Mouse (Mus musculus): ENCODE data around the gene Plekhh2. TPM values are rescaled to one million over a fixed set of nuclear protein-coding genes. Genes with fewer than 3 reads are reported as not detected.

Plekhh2 gene
- total and polyA plus RNA-seq, 3 experiments = 0.21 to 1.7 (median 1.1) TPM

- Histone ChIP-seq H3K4me1 (ENCODE audit: control insufficient read depth in 1 of 2, insufficient read depth in 2 of 2) (0 out of 4 replicates have a peak, but pooled peaks cover 0 to 3% of the 10 kb centered on the region in 2 experiments), H3K4me3 (replicated peaks in 1 of 3; ENCODE audit: low read depth in 2 of 3, low read length in 2 of 3, poor library complexity in 1 of 3) (no peak overlapping the region), H3K9ac (ENCODE audit: insufficient read depth, low read depth) (no peak overlapping the region), H3K79me2 (replicated peaks; ENCODE audit: control insufficient read depth, extremely low read depth, insufficient read depth, poor library complexity, severe bottlenecking) (no peaks in the 10 kb centered on the region), H3K4me2 (ENCODE audit: insufficient read depth, low read depth, poor library complexity, severe bottlenecking) (no peak overlapping the region), H3K27ac (ENCODE audit: insufficient read depth, low read depth) (no peak overlapping the region), H3K27me3 (replicated peaks) (no peaks in the 10 kb centered on the region), H3K9me3 (replicated peaks; ENCODE audit: low read length) (no peaks in the 10 kb centered on the region), H3K36me3 (replicated peaks in 1 of 2; ENCODE audit: control insufficient read depth in 1 of 2, insufficient read depth in 1 of 2, low read length in 1 of 2) (peaks cover 0 to 9% of the 10 kb centered on the region in 2 experiments)
- dilution Hi-C loops (cut with MboI; ENCODE audit: extremely low pct_ligation_motif_present, extremely low pct_unique_long_range_greater_than_20kb, low sequenced_read_pairs) (no loop called here), in situ Hi-C loops (cut with MboI; ENCODE audit: low pct_ligation_motif_present, low pct_unique_long_range_greater_than_20kb, low sequenced_read_pairs) (no loop called here)
- no peak for TF ChIP-seq CTCF (conservative IDR thresholded peaks at IDR 0.05 in 1 of 2, IDR thresholded peaks at IDR 0.05 in 1 of 2; ENCODE audit: low read depth in 2 of 2, low read length in 2 of 2)
- TF ChIP-seq MYC (IDR thresholded peaks at IDR 0.05; ENCODE audit: low read depth, low read length) = no peak
- no peak for TF ChIP-seq CHD2 (IDR thresholded peaks at IDR 0.05; ENCODE audit: low read length)
- no peak for TF ChIP-seq USF1 (IDR thresholded peaks at IDR 0.05; ENCODE audit: low read depth, low read length)
- no peak for TF ChIP-seq RCOR1 (conservative IDR thresholded peaks at IDR 0.05; ENCODE audit: low read depth, low read length)
- TF ChIP-seq JUND (conservative IDR thresholded peaks at IDR 0.05; ENCODE audit: low read depth, low read length) = no peak
- TF ChIP-seq NRF1 (IDR thresholded peaks at IDR 0.05; ENCODE audit: low read depth, low read length) = no peak
- no peak for TF ChIP-seq CHD1 (IDR thresholded peaks at IDR 0.05; ENCODE audit: low read depth, low read length)
- TF ChIP-seq JUN (IDR thresholded peaks at IDR 0.05; ENCODE audit: insufficient read depth, low read depth, low read length) = no peak
- TF ChIP-seq MXI1 (IDR thresholded peaks at IDR 0.05; ENCODE audit: low read depth, low read length) = no peak
- no peak for TF ChIP-seq ZNF384 (IDR thresholded peaks at IDR 0.05; ENCODE audit: low read depth, low read length)
- no peak for DNase-seq (ENCODE audit: extremely low read depth)
These were observed 146.1 kb downstream of the Plekhh2 start for GRCm38 (mm10) chr17:84657782-84658181.

- Histone ChIP-seq H3K27me3 (replicated peaks) (no peaks in the 10 kb centered on the region), H3K9me3 (replicated peaks; ENCODE audit: low read length) (no peaks in the 10 kb centered on the region), H3K79me2 (replicated peaks; ENCODE audit: control insufficient read depth, extremely low read depth, insufficient read depth, poor library complexity, severe bottlenecking) (no peaks in the 10 kb centered on the region), H3K36me3 (replicated peaks in 1 of 2; ENCODE audit: control insufficient read depth in 1 of 2, insufficient read depth in 1 of 2, low read length in 1 of 2) (peaks cover 0 to 9% of the 10 kb centered on the region in 2 experiments), H3K4me2 (ENCODE audit: insufficient read depth, low read depth, poor library complexity, severe bottlenecking) (no peak overlapping the region), H3K27ac (ENCODE audit: insufficient read depth, low read depth) (no peak overlapping the region), H3K4me1 (ENCODE audit: control insufficient read depth in 1 of 2, insufficient read depth in 2 of 2) (0 out of 4 replicates have a peak, but pooled peaks cover 0 to 3% of the 10 kb centered on the region in 2 experiments), H3K9ac (ENCODE audit: insufficient read depth, low read depth) (no peak overlapping the region), H3K4me3 (replicated peaks in 1 of 3; ENCODE audit: low read depth in 2 of 3, low read length in 2 of 3, poor library complexity in 1 of 3) (no peak overlapping the region)
- in situ Hi-C loops (cut with MboI; ENCODE audit: low pct_ligation_motif_present, low pct_unique_long_range_greater_than_20kb, low sequenced_read_pairs) = no loop called here
- DNase-seq (ENCODE audit: extremely low read depth) = no peak
- TF ChIP-seq MXI1 (IDR thresholded peaks at IDR 0.05; ENCODE audit: low read depth, low read length) (no peak), KAT2A (IDR thresholded peaks at IDR 0.05; ENCODE audit: insufficient replicate concordance, low read length) (no peak), EP300 (IDR thresholded peaks at IDR 0.05; ENCODE audit: low read length) (no peak)
- dilution Hi-C loops (cut with MboI; ENCODE audit: extremely low pct_ligation_motif_present, extremely low pct_unique_long_range_greater_than_20kb, low sequenced_read_pairs) = no loop called here
These were observed 146.5 kb downstream of the Plekhh2 start for GRCm38 (mm10) chr17:84658195-84658594.

- Histone ChIP-seq H3K36me3 (replicated peaks in 1 of 2; ENCODE audit: control insufficient read depth in 1 of 2, insufficient read depth in 1 of 2, low read length in 1 of 2) (peaks cover 0 to 2% of the 10 kb centered on the region in 2 experiments), H3K27me3 (replicated peaks) (no peaks in the 10 kb centered on the region), H3K4me2 (ENCODE audit: insufficient read depth, low read depth, poor library complexity, severe bottlenecking) (no peak overlapping the region), H3K4me1 (ENCODE audit: control insufficient read depth in 1 of 2, insufficient read depth in 2 of 2) (0 out of 4 replicates have a peak, but pooled peaks cover 0 to 3% of the 10 kb centered on the region in 2 experiments), H3K27ac (ENCODE audit: insufficient read depth, low read depth) (no peak overlapping the region), H3K79me2 (replicated peaks; ENCODE audit: control insufficient read depth, extremely low read depth, insufficient read depth, poor library complexity, severe bottlenecking) (no peaks in the 10 kb centered on the region), H3K9ac (ENCODE audit: insufficient read depth, low read depth) (no peak overlapping the region), H3K9me3 (replicated peaks; ENCODE audit: low read length) (no peaks in the 10 kb centered on the region), H3K4me3 (replicated peaks in 1 of 3; ENCODE audit: low read depth in 2 of 3, low read length in 2 of 3, poor library complexity in 1 of 3) (no peak overlapping the region)
- no peak for DNase-seq (ENCODE audit: extremely low read depth)
- in situ Hi-C loops (cut with MboI; ENCODE audit: low pct_ligation_motif_present, low pct_unique_long_range_greater_than_20kb, low sequenced_read_pairs) = no loop called here
- TF ChIP-seq POLR2A (IDR thresholded peaks at IDR 0.05; ENCODE audit: low read depth, low read length) (no peak), MAZ (IDR thresholded peaks at IDR 0.05; ENCODE audit: low read depth, low read length) (no peak), ETS1 (conservative IDR thresholded peaks at IDR 0.05; ENCODE audit: low read depth, low read length) (no peak), PAX5 (IDR thresholded peaks at IDR 0.05; ENCODE audit: low read length) (no peak), ZC3H11A (IDR thresholded peaks at IDR 0.05; ENCODE audit: low read depth, low read length) (no peak)
- dilution Hi-C loops (cut with MboI; ENCODE audit: extremely low pct_ligation_motif_present, extremely low pct_unique_long_range_greater_than_20kb, low sequenced_read_pairs) = no loop called here
These were observed 147.3 kb downstream of the Plekhh2 start for GRCm38 (mm10) chr17:84658951-84659350.
